Mouse (Mus musculus) thymus, postnatal 0 days (tissue): ENCODE measurements around the gene Nup88. TPM values are rescaled to one million over a fixed set of nuclear protein-coding genes. Genes with fewer than 3 reads are reported as not detected.

Experiments used
- DNase-seq: peaks from one replicate; pipeline ENCODE4 v3.0.0-alpha.2; 2015; ENCODE audit warnings: low spot score
- polyA plus RNA-seq: library from polyadenylated mRNA; unstranded; fragments of >200 nt; fragmentation: Nextera tagmentation; extraction: Ambion mirVana; gene quantifications from 2 replicates; pipeline ENCODE4 v1.2.1, GENCODE M21; 2015

Nup88 gene
- 110 and 111 TPM in 2 replicates for polyA plus RNA-seq

- DNase-seq, result peak; percentile 97
These were observed at the start of gene Nup88, which contains the start of gene Rpain for GRCm38 (mm10) chr11:70969821-70970559. Gene Nup88 (minus strand): TSS chr11:70969973. Gene Rpain (plus strand): TSS chr11:70970213.

- no peak for DNase-seq
These were observed 48.8 kb upstream of the Nup88 start for GRCm38 (mm10) chr11:71018416-71019200.

DNA sequence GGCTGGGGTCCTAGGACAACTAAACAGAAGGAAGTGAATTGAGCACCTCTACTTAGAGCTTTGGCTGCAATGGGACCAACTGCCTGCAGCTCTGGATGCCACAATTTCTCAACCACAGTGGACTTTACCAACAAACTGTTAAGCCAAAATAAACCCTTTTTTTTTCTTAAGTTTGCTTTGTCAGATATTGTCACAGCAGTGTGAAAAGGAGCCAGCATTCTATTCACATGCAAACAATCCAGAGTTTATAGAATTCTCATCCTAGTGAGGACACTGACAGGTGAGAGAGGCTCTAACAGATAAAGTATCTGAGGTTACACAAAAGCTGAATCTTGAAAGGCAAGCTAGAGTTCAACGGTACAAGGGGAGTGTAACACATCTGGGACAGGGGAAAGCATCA is 47.3 kb upstream of the Nup88 start:
- no peak for DNase-seq

GRCm38 (mm10) chr11:71012743-71013142 is 43.0 kb upstream of the Nup88 start:
- DNase-seq, result no peak

DNA sequence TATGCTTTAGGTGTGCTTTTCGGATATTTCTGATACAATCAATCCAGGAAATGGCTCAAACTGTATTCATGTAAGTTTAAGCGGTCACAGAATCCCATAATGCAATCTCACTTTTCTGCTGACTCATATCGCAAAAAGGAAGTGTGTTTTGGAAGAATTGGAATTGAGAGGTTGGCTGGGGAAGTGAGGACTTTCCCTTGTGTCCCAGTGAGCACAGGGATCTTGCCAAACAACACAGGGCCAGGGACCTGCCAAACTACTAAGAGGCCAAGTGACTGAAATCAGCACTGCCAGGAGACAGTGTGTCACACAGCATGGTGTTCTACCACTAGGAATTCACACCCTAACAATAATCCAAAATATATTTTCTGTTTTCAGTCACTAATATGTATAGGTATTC is 38.5 kb upstream of the Nup88 start:
- DNase-seq, result no peak

DNA sequence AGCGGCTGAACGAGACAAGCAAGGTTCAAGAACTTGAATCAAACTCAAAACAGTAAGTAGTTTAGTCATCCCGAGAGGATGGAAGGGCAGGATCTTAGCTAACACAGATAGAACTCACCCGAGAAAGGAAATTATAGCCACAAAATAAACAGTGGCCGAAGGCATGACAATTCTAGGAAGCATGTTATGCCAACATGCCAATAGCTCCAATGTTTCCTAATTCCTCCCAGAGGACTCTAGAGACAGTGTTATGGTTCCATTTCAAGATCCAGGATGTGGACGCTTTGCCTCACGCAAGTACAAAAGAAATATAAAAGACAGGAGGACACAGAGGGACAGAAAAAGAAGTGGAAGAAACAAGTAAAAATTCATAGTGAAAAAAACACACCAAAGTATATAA is 38.1 kb upstream of the Nup88 start:
- DNase-seq, result no peak

- DNase-seq, result no peak
These were observed 37.3 kb upstream of the Nup88 start for GRCm38 (mm10) chr11:71007026-71007425.

DNA sequence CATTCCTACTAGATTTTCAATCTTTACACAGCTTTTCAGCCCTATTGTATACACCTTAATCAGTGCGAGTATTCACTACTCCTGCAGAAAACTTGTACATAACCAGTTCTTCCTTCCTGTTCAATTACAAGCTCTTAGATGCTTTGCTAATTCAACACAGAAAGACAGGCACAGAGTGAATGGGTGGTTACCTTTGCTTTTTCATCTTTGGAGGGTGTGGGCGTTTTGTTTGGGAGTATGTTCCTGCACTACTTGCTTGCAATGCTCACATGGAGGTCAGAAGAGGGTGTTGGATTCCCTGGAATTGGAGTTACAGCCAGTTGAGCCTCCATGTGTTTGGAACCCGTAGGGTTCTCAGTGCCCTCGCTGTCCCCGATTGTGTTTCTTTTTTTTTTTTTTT is 35.3 kb upstream of the Nup88 start:
- peak; percentile 16 for DNase-seq

DNA sequence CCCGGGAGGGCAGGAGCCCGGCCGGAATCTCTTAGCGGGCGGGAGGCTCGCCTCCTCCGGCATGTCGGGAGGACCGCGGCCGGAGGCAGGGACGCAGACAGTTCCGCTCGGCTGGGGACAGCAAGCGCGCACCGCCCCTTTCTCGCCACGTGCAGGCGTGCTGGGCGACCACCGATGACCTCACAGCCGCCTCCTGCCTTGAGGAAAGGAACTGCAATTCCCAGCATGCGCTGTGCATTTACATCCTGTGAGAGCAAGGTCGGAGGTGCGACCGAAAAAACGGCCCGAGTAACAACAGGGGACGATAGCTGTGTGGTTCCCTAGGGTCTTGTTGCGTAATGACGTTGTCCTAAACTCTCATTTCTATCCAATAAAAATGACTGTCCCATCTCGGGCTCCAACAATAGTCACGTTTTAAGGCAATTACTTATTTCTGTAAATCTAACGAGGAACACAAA is 34.6 kb upstream of the Nup88 start, which contains the start of gene Dhx33:
Gene Dhx33 (minus strand): TSS at position 122 of the 458 bp plus-strand sequence.
- DNase-seq, result peak; percentile 97

GRCm38 (mm10) chr11:71003611-71004315 is 34.0 kb upstream of the Nup88 start:
- peak; percentile 4 for DNase-seq

DNA sequence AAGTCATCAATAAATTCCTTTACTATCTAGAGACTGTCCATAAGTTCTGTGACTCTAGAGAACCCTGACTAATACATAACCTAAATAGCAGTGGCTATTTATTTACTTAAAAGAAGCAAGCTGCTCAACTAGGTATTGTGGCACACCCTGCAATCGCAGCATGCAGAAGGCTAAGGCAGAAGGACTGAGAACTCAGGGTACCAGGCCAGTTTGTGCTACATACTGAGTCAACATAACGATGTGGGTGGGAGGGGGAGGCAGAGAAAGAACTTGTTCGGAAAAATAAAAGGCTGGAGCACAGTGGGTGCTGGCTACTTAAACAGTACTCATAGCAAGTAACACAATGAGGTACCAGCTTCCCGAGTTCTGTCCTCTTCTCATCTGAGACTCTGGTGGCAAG is 31.4 kb upstream of the Nup88 start:
- DNase-seq, result no peak

DNA sequence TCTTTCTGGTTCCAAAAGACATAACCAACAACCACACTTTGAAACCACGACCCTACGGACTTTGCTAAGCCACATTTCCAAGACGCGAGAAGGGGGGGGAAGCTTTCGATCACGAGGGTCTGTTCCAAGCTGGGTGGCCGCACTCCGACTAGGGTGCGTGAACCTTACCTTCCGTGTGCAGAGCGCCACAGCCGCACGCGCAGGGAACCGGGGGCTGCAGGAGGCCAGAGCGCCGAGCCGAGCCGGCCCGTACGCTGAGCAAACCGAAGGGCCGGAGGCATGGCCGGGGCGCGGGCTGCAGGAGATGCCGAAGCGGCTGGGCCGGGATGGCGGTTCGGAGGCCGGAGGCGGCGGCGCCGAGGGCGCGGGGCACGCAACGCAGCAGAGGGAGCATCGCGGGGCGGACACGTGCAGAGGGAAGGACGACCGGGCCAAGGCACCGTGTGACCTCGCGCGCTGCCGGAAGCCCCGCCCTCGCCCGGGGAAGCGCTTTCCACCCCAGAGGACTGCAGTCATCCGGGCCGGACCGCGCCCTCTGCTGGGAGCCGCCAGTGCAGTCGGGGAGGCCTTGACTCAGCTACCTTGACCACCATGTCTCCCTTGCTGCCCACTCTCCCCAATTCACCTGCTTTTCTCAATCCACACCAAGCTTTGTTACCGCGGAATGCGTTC is 12.9 kb upstream of the Nup88 start, which contains the start of gene C1qbp:
Gene C1qbp (minus strand): TSS at position 470 of the 672 bp plus-strand sequence.
- peak; percentile 88 for DNase-seq

- DNase-seq, result no peak
These were observed 12.3 kb upstream of the Nup88 start for GRCm38 (mm10) chr11:70982030-70982429.

DNA sequence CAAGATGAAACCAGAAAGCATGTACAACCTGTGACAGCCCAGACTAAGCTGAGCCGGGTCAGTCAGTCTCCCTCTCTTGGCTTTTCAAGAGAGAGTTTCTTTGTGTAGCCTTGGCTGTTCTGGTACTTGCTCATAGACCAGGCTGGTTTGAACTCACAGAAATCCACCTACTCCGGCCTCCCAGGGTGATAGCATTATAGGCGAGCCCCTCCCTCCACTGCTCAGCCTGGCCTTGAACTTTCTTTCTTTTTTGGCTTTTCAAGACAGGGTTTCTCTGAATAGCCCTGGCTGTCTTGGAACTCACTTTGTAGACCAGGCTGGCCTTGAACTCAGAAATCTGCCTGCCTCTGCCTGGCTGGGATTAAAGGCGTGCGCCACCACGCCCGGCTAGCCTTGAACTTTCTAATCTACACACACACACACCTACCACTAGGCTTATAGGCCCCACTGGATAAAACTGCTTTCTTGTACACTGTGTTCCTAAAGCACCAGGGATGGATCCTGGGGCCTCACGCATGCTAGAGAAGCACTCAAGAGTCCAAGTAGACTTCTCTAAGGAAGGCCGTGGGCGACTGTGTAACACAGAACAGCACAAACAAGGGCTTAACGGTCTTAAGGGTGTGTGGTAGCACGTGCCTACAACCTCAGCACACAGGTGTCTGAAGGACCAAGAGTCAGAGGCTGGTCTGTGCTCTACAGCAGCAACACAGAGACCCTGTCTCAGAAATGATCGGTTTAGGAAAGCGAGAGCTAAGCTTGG is 11.2 kb upstream of the Nup88 start:
- DNase-seq, result no peak

- no peak for DNase-seq
These were observed 10.5 kb upstream of the Nup88 start for GRCm38 (mm10) chr11:70980232-70980631.

- DNase-seq, result no peak
These were observed 7.5 kb upstream of the Nup88 start for GRCm38 (mm10) chr11:70977293-70977692.

DNA sequence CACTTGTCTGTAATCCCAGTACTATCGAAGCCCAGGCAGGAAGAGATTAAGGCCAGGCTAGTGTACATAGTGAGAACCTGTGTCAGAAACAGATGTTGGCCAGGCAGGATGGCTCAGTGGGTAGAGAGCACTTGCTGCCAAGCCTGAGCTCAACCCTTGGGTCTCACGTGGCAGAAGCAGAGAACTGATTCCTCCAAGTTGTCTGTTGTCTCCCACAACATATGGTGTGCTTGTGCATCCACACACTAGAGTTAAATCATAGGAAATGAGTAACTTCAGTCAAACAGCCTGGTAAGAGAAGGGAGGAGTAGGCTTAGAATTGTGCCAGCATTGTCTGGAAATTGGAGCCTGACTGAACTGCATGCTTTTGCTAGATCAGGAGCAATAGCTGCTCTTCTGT is 5.4 kb upstream of the Nup88 start:
- no peak for DNase-seq

GRCm38 (mm10) chr11:70973947-70974346 is 4.2 kb upstream of the Nup88 start:
- DNase-seq, result peak; percentile 13

DNA sequence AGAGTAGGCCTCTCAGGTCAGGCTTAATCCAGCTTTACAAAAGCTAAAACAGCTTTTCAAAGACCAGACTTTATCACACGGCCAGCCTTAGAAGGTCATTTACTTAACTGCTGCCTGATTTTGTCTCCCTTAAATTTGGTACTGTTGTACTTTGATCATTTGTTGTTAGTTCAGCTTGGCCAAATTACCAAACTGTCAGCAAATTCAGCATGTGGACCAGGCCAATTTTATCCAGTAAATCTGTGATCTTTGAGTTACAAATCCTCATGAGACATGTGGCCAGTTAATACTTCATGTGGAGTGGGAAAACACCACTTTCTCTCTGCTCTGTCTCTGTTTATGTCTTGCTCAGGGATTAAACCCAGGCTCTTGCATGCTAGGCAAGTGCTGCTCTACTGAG is 2.8 kb upstream of the Nup88 start:
- no peak for DNase-seq
